Mouse (Mus musculus) liver, adult 2 months (tissue): Measurements from ENCODE around the gene Ptgs1. TPM values are rescaled to one million over a fixed set of nuclear protein-coding genes. Genes with fewer than 3 reads are reported as not detected.

ENCODE experiments used
- DNase-seq: peaks from one replicate; pipeline ENCODE4 v3.0.0-alpha.2; 2011; ENCODE audit warnings: low read depth, low spot score; ENCODE audit errors: extremely low read depth
- H3K27ac ChIP-seq: fragments of 200-500 bp; replicated peaks from 2 replicates; pipeline ENCODE4 v1.5.1; 2012; ENCODE audit warnings: low read depth, mild to moderate bottlenecking, control low read depth, inconsistent platforms, low read length; ENCODE audit not compliant: insufficient read depth
- H3K27me3 ChIP-seq: fragments of 200-500 bp; 2 replicates; pipeline ENCODE4 v1.6.1; 2012; ENCODE audit warnings: mild to moderate bottlenecking, moderate library complexity, low read length, inconsistent platforms; ENCODE audit not compliant: control insufficient read depth, insufficient read depth
- H3K36me3 ChIP-seq: fragments of 200-500 bp; 2 replicates; pipeline ENCODE4 v1.6.1; 2012; ENCODE audit warnings: low read length, inconsistent platforms; ENCODE audit not compliant: control insufficient read depth, insufficient read depth
- H3K4me1 ChIP-seq: fragments of 200-500 bp; 2 replicates; pipeline ENCODE4 v1.6.1; 2011; ENCODE audit warnings: low read length; ENCODE audit not compliant: control insufficient read depth, insufficient read depth
- H3K4me3 ChIP-seq: fragments of 200-500 bp; 2 replicates; pipeline ENCODE4 v1.5.1; 2011; ENCODE audit warnings: low read depth, mild to moderate bottlenecking, control low read depth, low read length, moderate library complexity; ENCODE audit not compliant: insufficient read depth
- H3K79me2 ChIP-seq: fragments of 200-500 bp; 2 replicates; pipeline ENCODE4 v1.6.1; 2012; ENCODE audit warnings: inconsistent platforms, mild to moderate bottlenecking, low read length, moderate library complexity; ENCODE audit not compliant: control insufficient read depth, insufficient read depth
- H3K9ac ChIP-seq: fragments of 200-500 bp; 2 replicates; pipeline ENCODE4 v1.6.1; 2012; ENCODE audit warnings: low read depth, mild to moderate bottlenecking, control low read depth, inconsistent platforms, low read length
- CTCF ChIP-seq: fragments of 200-500 bp; IDR thresholded peaks from 2 replicates; pipeline ENCODE4 v1.5.1; 2011; ENCODE audit warnings: low read depth, low read length, control low read depth
- POLR2A ChIP-seq: fragments of 200-500 bp; IDR thresholded peaks from 2 replicates; pipeline ENCODE4 v1.6.1; 2011; ENCODE audit warnings: low read length, control low read depth; ENCODE audit not compliant: insufficient read depth; ENCODE audit errors: extremely low read depth
- WGBS: fragments of 180-500 bp; shearing (Covaris S2); methylation state at CpG from one replicate; pipeline ENCODE4 v1.1.7; 2018; 5-methylcytosine and 5-hydroxymethylcytosine counted together
- polyA plus RNA-seq: library from polyadenylated mRNA; depleted of rRNA; stranded (reverse); fragments of >200 nt; gene quantifications from 2 replicates; pipeline ENCODE4 v1.2.3, GENCODE M21; 2012
- total RNA-seq: library from RNA; depleted of rRNA; stranded (reverse); fragments of >200 nt; gene quantifications from 2 replicates; pipeline ENCODE4 v1.2.3, GENCODE M21; 2014

The Ptgs1 gene
- total and polyA plus RNA-seq, 2 experiments = 10.9 to 14.4 TPM

GRCm38 (mm10) chr2:36216546-36216945, 13.7 kb upstream of the Ptgs1 start:
- TF ChIP-seq CTCF (no peak), POLR2A (no peak)
- no peak overlapping the region for H3K9ac ChIP-seq
- H3K27me3 ChIP-seq = no peaks in the 10 kb centered on the region

GRCm38 (mm10) chr2:36216953-36217573, 13.2 kb upstream of the Ptgs1 start:
- Histone ChIP-seq H3K79me2 (no peaks in the 10 kb centered on the region), H3K27ac (peak overlapping the region; percentile 32; the same call in 1 of the 2 replicates), H3K27me3 (no peaks in the 10 kb centered on the region), H3K9ac (0 out of 2 replicates have a peak overlapping the region, but pooled peaks have one; percentile 13), H3K36me3 (no peaks in the 10 kb centered on the region), H3K4me1 (peaks cover 7% of the 10 kb centered on the region; the same call in 1 of the 2 replicates), H3K4me3 (peak overlapping the region; percentile 29; the same call in 1 of the 2 replicates)
- WGBS = 62% methylated on average over 4 of the region's 4 CpGs
- TF ChIP-seq CTCF = no peak
- TF ChIP-seq POLR2A = no peak
- no peak for DNase-seq

More at GRCm38 (mm10) chr2:36216546-36216945, 13.7 kb upstream of the Ptgs1 start:
- peak; percentile 36 for DNase-seq
- no peaks in the 10 kb centered on the region for H3K36me3 ChIP-seq
- peaks cover 7% of the 10 kb centered on the region; the same call in 1 of the 2 replicates for H3K4me1 ChIP-seq
- H3K4me3 ChIP-seq = no peak overlapping the region
- H3K79me2 ChIP-seq = no peaks in the 10 kb centered on the region
- H3K27ac ChIP-seq = no peak overlapping the region

DNA sequence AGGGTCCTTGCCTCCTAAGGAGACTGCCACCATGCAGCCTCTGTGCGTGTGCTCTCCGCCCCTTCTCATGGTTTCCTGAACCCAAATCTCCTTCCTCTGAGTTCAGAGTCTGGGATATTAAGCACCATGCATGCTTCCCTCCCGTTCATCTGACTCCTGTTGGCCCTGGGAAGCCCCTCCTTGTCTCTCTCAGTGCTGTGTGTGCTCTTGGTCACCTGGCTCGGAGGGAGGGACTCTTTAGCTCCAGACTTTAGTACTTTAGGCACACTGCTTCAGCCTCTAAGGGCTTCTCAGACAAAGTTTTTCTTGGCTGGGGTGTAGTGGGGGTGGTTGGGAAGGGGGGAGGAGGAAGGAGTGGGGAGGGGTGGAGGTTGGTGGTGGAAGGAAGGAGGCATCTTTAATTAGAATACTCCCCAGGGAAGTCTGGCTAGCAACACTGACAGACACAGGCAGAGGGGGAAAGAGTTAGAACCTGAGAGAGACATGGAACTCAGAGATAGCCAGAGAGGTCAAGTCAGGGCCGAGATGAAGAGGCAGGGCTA, 12.5 kb upstream of the Ptgs1 start:
- DNase-seq = no peak
- no peaks in the 10 kb centered on the region for H3K79me2 ChIP-seq
- WGBS = 58% methylated on average over 5 of the region's 5 CpGs
- H3K9ac ChIP-seq = no peak overlapping the region
- H3K27me3 ChIP-seq = no peaks in the 10 kb centered on the region
- peaks cover 7% of the 10 kb centered on the region; the same call in 1 of the 2 replicates for H3K4me1 ChIP-seq
- no peak overlapping the region for H3K4me3 ChIP-seq
- no peaks in the 10 kb centered on the region for H3K36me3 ChIP-seq
- H3K27ac ChIP-seq = no peak overlapping the region
- no peak for TF ChIP-seq POLR2A
- no peak for TF ChIP-seq CTCF

- H3K4me1 ChIP-seq = peaks cover 7% of the 10 kb centered on the region; the same call in 1 of the 2 replicates
- DNase-seq = no peak
- no peak overlapping the region for H3K27ac ChIP-seq
- TF ChIP-seq POLR2A = no peak
- TF ChIP-seq CTCF = no peak
- 88% methylated on average over 8 of the region's 8 CpGs for WGBS
- no peaks in the 10 kb centered on the region for H3K36me3 ChIP-seq
- no peak overlapping the region for H3K9ac ChIP-seq
- H3K79me2 ChIP-seq = no peaks in the 10 kb centered on the region
- H3K27me3 ChIP-seq = no peaks in the 10 kb centered on the region
- no peak overlapping the region for H3K4me3 ChIP-seq
Measured at GRCm38 (mm10) chr2:36220106-36220505, 10.1 kb upstream of the Ptgs1 start.

GRCm38 (mm10) chr2:36220891-36221290, 9.3 kb upstream of the Ptgs1 start:
- 89% methylated on average over 4 of the region's 4 CpGs for WGBS
- Histone ChIP-seq H3K27me3 (no peaks in the 10 kb centered on the region), H3K4me3 (no peak overlapping the region), H3K9ac (no peak overlapping the region), H3K4me1 (peaks cover 5% of the 10 kb centered on the region; the same call in 1 of the 2 replicates), H3K79me2 (no peaks in the 10 kb centered on the region), H3K27ac (no peak overlapping the region), H3K36me3 (no peaks in the 10 kb centered on the region)
- DNase-seq = no peak
- TF ChIP-seq POLR2A (no peak), CTCF (no peak)
